Mouse (Mus musculus) hindbrain, embryonic 11.5 days (tissue): ENCODE results near the gene Lhx1. TPM values are rescaled to one million over a fixed set of nuclear protein-coding genes. Genes with fewer than 3 reads are reported as not detected.

Experiments
- ATAC-seq: fragments of 200-750 bp; cut with Nextera tagmentation; 2 replicates; pipeline ENCODE4 v1.8.0; 2017; ENCODE audit warnings: mild to moderate bottlenecking, moderate TSS enrichment, moderate library complexity; ENCODE audit not compliant: low FRiP score
- DNase-seq: peaks from one replicate; pipeline ENCODE4 v3.0.0-alpha.2; 2015; ENCODE audit warnings: low spot score
- H3K27ac ChIP-seq: fragments of 300-500 bp; sonication (generic); 2 replicates; pipeline ENCODE4 v1.5.1; 2014; ENCODE audit warnings: mild to moderate bottlenecking, low read depth, low read length
- H3K27me3 ChIP-seq: fragments of 300-500 bp; sonication (generic); 2 replicates; pipeline ENCODE4 v1.6.1; 2014; ENCODE audit warnings: mild to moderate bottlenecking, low read length, moderate library complexity, mixed read lengths; ENCODE audit not compliant: control insufficient read depth, insufficient read depth
- H3K36me3 ChIP-seq: fragments of 300-500 bp; sonication (generic); 2 replicates; pipeline ENCODE4 v1.6.1; 2014; ENCODE audit warnings: mild to moderate bottlenecking, low read length, moderate library complexity, mixed read lengths; ENCODE audit not compliant: control insufficient read depth, insufficient read depth
- H3K4me1 ChIP-seq: fragments of 300-500 bp; sonication (generic); replicated peaks from 2 replicates; pipeline ENCODE4 v1.6.1; 2014; ENCODE audit warnings: low read length, mixed read lengths; ENCODE audit not compliant: control insufficient read depth, insufficient read depth
- H3K4me2 ChIP-seq: fragments of 300-500 bp; sonication (generic); replicated peaks from 2 replicates; pipeline ENCODE4 v1.6.1; 2014; ENCODE audit warnings: mild to moderate bottlenecking, low read depth, low read length
- H3K4me3 ChIP-seq: fragments of 300-500 bp; sonication (generic); 2 replicates; pipeline ENCODE4 v1.5.1; 2014; ENCODE audit warnings: low read depth, low read length
- H3K9ac ChIP-seq: fragments of 300-500 bp; sonication (generic); 2 replicates; pipeline ENCODE4 v1.6.1; 2014; ENCODE audit warnings: low read depth, low read length
- H3K9me3 ChIP-seq: fragments of 300-500 bp; sonication (generic); 2 replicates; pipeline ENCODE4 v1.6.1; 2016; ENCODE audit warnings: low read length; ENCODE audit not compliant: control insufficient read depth
- WGBS: fragments of 180-500 bp; shearing (Covaris S2); extraction: QIAGEN DNeasy Blood & Tissue Kit; methylation state at CpG from one replicate; pipeline ENCODE4 v1.1.7; 2014; 5-methylcytosine and 5-hydroxymethylcytosine counted together
- polyA plus RNA-seq: library from polyadenylated mRNA; unstranded; fragments of >200 nt; fragmentation: Nextera tagmentation; extraction: Ambion mirVana; gene quantifications from 2 replicates; pipeline ENCODE4 v1.2.1, GENCODE M21; 2014

The Lhx1 gene
- polyA plus RNA-seq, 1 experiment from 2014 or later, result 57.3 TPM

DNA sequence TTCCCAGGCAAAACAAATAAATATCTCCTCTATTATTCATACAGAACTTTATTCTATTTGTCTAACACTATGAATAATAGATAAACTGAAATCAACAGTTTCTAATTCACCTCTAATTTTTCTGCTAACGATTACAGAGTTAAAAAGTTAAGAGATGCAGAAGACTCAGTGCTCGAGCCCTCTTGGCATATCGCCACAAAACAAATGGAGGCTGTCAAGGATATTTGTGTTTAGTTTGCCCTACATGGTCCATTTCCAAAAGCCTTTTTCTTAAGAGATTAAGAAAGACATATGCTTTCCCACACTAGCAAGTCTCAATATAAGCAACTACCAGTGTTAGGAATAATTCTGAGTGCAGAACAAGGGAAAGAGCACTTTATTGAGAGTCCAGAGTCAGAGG is 44.9 kb downstream of the Lhx1 start:
- H3K36me3 ChIP-seq, result no peaks in the 10 kb centered on the region
- ATAC-seq (no peak), DNase-seq (no peak)
- 84% methylated on average over 3 of the region's 3 CpGs for WGBS
- no peak overlapping the region for H3K9ac ChIP-seq
- no peak overlapping the region for H3K4me3 ChIP-seq
- H3K4me2 ChIP-seq, result no peak overlapping the region
- no peak overlapping the region for H3K27ac ChIP-seq
- no peaks in the 10 kb centered on the region for H3K27me3 ChIP-seq
- H3K9me3 ChIP-seq, result no peaks in the 10 kb centered on the region
- no peaks in the 10 kb centered on the region for H3K4me1 ChIP-seq

DNA sequence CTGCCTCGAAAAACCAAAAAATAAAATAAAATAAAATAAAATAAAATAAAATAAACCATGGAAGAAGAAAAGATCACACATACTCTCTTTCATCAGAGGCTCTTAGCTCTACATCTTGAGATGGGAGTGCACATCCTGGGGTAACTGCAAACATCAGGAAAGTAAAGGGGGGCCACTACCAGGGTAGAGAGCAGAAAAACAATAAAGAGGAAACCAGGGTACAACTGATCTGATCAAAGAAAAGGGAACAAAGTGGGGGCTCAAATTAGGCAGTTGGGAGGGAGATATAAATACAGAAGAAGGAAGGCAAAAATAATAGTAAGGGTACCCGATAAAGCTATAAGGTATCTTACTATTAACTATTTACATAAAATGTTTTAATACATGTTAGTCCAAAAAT is 48.7 kb downstream of the Lhx1 start:
- H3K27ac ChIP-seq, result no peak overlapping the region

DNA sequence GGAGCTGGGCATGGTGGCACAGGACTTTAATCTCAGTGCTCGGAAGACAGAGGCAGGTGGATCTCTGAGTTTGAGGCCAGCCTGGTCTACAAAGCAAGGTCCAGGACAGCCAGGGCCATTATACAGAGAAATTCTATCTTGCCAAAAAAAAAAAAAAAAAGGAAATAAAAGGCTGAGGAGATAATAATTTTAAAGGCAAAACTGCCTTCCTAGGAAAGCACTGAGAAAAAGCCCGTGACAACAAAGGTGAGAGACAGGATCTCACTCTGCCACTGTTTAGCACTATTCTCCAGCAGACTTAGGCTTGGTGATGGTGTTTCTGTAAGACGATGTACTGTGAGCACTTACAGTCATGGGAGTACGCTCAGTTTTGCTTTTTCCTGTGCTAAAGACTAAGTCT is 49.3 kb downstream of the Lhx1 start:
- ATAC-seq, result no peak
- H3K4me2 ChIP-seq, result no peak overlapping the region
- no peak for DNase-seq

More for the DNA sequence above, 48.7 kb downstream of the Lhx1 start:
- Histone ChIP-seq H3K27me3 (no peaks in the 10 kb centered on the region), H3K36me3 (no peaks in the 10 kb centered on the region), H3K4me3 (no peak overlapping the region), H3K4me1 (no peaks in the 10 kb centered on the region), H3K4me2 (no peak overlapping the region), H3K9me3 (no peaks in the 10 kb centered on the region), H3K9ac (no peak overlapping the region)
- 98% methylated on average over 2 of the region's 2 CpGs for WGBS
- no peak for DNase-seq
- ATAC-seq, result no peak

DNA sequence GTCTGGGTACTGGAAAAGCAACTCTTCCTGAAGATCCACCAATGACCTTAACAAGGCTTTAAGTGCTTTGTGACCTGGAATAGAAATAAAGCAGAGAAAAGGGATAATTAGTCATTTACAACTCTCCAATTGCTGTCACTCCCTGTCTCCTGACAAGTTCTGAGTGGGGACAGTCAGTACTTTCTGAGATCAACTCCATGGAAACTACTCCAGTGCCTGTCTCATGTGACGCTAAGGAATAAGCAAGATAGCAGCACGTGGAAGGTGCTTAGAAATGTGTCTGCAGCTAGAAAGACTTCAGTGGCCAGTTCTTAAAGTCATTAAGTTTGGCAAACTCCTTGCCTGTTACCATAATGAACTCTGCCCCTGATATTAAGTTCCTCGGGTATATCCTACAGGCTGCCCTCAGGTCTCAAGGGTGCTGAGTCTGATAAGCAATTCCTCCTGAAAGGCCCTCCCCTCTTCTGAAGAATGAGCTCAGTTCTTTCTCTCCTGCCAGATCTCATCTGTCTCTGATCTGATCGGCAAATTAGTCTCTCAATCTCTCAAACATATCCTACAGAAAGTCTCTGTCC is 52.2 kb downstream of the Lhx1 start:
- Histone ChIP-seq H3K27ac (no peak overlapping the region), H3K4me1 (no peaks in the 10 kb centered on the region), H3K4me2 (no peak overlapping the region), H3K4me3 (no peak overlapping the region), H3K9ac (no peak overlapping the region), H3K36me3 (no peaks in the 10 kb centered on the region), H3K9me3 (no peaks in the 10 kb centered on the region), H3K27me3 (no peaks in the 10 kb centered on the region)
- 90% methylated on average over 4 of the region's 4 CpGs for WGBS
- DNase-seq (no peak), ATAC-seq (no peak)

More for the DNA sequence above, 49.3 kb downstream of the Lhx1 start:
- H3K27me3 ChIP-seq, result no peaks in the 10 kb centered on the region
- no peaks in the 10 kb centered on the region for H3K9me3 ChIP-seq
- H3K4me1 ChIP-seq, result no peaks in the 10 kb centered on the region
- no peak overlapping the region for H3K4me3 ChIP-seq
- no peak overlapping the region for H3K27ac ChIP-seq
- WGBS, result 94% methylated on average over 4 of the region's 4 CpGs
- no peak overlapping the region for H3K9ac ChIP-seq
- no peaks in the 10 kb centered on the region for H3K36me3 ChIP-seq

Other genes starting within 250 kb of the Lhx1 start
- gene Aatf, start 12.0 kb downstream of the Lhx1 start, polyA plus RNA-seq, result 59.9 and 64.5 TPM in 2 replicates